Mouse (Mus musculus): Measurements from ENCODE around the gene H2-T3. TPM values are rescaled to one million over a fixed set of nuclear protein-coding genes. Genes with fewer than 3 reads are reported as not detected.
A peak's percentile ranks its signal among the peaks of the same experiment; 100 is the strongest.

H2-T3 gene
- polyA plus RNA-seq, 1 experiment, result 0.64 TPM

DNA sequence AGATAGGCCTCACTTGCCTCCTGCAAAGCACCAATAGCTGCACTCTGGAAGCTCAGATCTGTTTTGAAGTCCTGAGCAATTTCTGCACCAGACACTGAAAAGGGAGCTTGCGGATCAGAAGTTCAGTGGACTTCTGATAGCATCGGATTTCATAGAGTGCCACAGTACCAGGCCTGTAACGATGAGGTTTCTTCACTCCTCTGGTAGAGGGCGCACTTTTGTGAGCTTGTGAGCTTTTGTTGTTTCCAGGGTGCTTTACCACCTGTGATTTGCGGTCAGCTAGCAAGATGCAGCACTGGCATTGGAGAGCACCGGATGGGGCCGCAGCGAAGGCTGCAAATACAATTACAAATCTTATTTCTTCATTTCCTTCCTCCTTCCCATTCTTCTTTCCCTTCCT lies 36.8 kb upstream of the H2-T3 start:
- TF ChIP-seq POLR2A (IDR thresholded peaks at IDR 0.05; ENCODE audit: insufficient read depth, low read length), result no peak
- TF ChIP-seq EP300 (IDR thresholded peaks at IDR 0.05; ENCODE audit: insufficient read depth, low read depth, low read length), result no peak
- no peak for TF ChIP-seq CTCF (IDR thresholded peaks at IDR 0.05; ENCODE audit: low read depth, low read length)
- no peak overlapping the region for H3K9ac ChIP-seq (ENCODE audit: low read depth, poor library complexity, severe bottlenecking)
- no peaks in the 10 kb centered on the region for H3K9me3 ChIP-seq (replicated peaks; ENCODE audit: control insufficient read depth, insufficient read depth, low read length, poor library complexity, severe bottlenecking)
- no peaks in the 10 kb centered on the region for H3K27me3 ChIP-seq (ENCODE audit: control insufficient read depth, insufficient read depth, low read length, poor library complexity, severe bottlenecking)
- no peaks in the 10 kb centered on the region for H3K4me1 ChIP-seq (ENCODE audit: control insufficient read depth, insufficient read depth, low read length)
- no peak overlapping the region for H3K27ac ChIP-seq (ENCODE audit: insufficient read depth, low read length)
- H3K36me3 ChIP-seq (ENCODE audit: control insufficient read depth, insufficient read depth, low read length, poor library complexity, severe bottlenecking), result no peaks in the 10 kb centered on the region
- no peak overlapping the region for H3K4me3 ChIP-seq (ENCODE audit: low read depth, low read length)

DNA sequence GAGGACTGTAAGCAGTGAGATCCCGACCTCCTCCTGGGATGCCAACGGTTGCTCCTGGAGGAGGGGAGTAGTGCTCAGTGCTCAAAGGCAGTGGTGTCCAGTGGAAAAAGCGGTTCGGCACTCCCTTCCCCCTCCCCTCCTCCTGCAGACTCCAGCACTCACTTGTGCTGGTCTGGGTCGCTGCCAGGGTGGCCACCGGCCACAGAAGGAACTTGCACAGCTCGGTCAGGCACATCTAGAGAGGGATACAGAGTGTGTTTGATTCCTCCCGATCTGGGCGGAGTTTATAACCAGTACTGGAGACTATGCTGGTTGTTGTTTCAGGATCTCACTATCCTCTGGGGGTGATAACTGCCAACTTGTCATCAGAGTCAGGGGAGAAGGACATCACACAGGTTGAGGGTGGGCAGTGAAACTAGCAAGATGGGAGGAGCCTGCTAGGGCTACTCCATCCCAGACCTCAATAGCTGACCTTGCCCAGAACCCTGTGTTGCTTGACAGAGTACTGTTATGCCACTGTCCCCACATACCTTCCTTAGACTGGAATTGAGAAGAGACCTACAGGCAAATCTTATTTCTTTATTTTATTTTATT lies 35.2 kb upstream of the H2-T3 start:
- TF ChIP-seq EP300 (IDR thresholded peaks at IDR 0.05; ENCODE audit: insufficient read depth, low read depth, low read length) (no peak), CTCF (IDR thresholded peaks at IDR 0.05; ENCODE audit: low read depth, low read length) (no peak), POLR2A (IDR thresholded peaks at IDR 0.05; ENCODE audit: insufficient read depth, low read length) (no peak)
- Histone ChIP-seq H3K4me1 (ENCODE audit: control insufficient read depth, insufficient read depth, low read length) (no peaks in the 10 kb centered on the region), H3K27me3 (ENCODE audit: control insufficient read depth, insufficient read depth, low read length, poor library complexity, severe bottlenecking) (no peaks in the 10 kb centered on the region), H3K9me3 (replicated peaks; ENCODE audit: control insufficient read depth, insufficient read depth, low read length, poor library complexity, severe bottlenecking) (no peaks in the 10 kb centered on the region), H3K27ac (ENCODE audit: insufficient read depth, low read length) (no peak overlapping the region), H3K4me3 (ENCODE audit: low read depth, low read length) (peak overlapping the region; percentile 31; the same call in 1 of the 2 replicates), H3K36me3 (ENCODE audit: control insufficient read depth, insufficient read depth, low read length, poor library complexity, severe bottlenecking) (no peaks in the 10 kb centered on the region), H3K9ac (ENCODE audit: low read depth, poor library complexity, severe bottlenecking) (no peak overlapping the region)

DNA sequence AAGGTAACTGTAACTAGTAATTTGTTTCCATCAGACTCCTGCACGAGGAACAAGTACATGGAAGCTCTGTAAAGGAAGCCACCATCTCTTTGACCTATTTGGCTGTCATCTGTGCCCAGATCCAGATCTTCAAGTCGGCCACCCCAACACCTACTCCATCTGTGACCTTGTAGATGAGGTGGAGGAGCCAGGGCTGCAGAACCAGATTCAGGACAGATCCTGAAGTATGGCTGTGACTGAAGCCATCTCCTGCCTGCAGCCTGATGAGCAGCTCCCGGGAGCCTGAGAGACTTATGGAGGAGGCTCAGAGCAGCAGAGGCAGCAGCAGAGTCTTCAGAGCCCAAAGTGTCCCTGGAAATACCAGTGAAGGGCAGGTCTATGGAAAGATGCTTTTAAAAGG lies 34.4 kb upstream of the H2-T3 start:
- no peaks in the 10 kb centered on the region for H3K27me3 ChIP-seq (ENCODE audit: control insufficient read depth, insufficient read depth, low read length, poor library complexity, severe bottlenecking)
- no peak for TF ChIP-seq CTCF (IDR thresholded peaks at IDR 0.05; ENCODE audit: low read depth, low read length)
- TF ChIP-seq POLR2A (IDR thresholded peaks at IDR 0.05; ENCODE audit: insufficient read depth, low read length), result no peak
- TF ChIP-seq EP300 (IDR thresholded peaks at IDR 0.05; ENCODE audit: insufficient read depth, low read depth, low read length), result no peak
- H3K27ac ChIP-seq (ENCODE audit: insufficient read depth, low read length), result no peak overlapping the region
- no peaks in the 10 kb centered on the region for H3K4me1 ChIP-seq (ENCODE audit: control insufficient read depth, insufficient read depth, low read length)
- H3K9me3 ChIP-seq (replicated peaks; ENCODE audit: control insufficient read depth, insufficient read depth, low read length, poor library complexity, severe bottlenecking), result no peaks in the 10 kb centered on the region
- no peak overlapping the region for H3K9ac ChIP-seq (ENCODE audit: low read depth, poor library complexity, severe bottlenecking)
- H3K36me3 ChIP-seq (ENCODE audit: control insufficient read depth, insufficient read depth, low read length, poor library complexity, severe bottlenecking), result no peaks in the 10 kb centered on the region
- H3K4me3 ChIP-seq (ENCODE audit: low read depth, low read length), result no peak overlapping the region

DNA sequence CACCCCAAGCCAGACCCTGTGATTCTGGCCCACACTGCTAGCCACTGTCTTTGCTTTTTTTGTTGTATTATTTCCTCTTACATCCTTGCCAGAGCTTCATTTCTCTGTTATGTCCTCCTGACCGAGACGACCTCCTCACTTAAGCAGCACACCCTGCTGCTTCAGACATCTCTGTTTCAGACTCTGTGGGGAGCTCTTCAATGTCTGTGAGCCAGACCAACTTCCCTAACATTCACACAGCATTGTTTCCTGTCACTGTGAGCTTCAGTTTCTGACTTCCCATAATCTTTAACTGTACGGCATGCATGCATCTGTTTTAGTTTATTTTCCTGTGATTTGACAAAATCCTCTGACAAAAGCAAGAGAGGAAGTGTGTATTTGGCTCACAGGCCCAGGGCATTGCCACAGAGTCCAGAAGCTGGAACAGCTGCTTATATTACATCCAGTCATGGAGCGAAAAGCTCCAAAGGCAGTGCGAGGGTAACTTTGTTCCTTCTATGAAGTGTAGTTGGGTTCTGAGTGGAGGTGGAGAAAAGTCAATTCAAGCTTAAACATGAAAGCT lies 28.6 kb upstream of the H2-T3 start:
- no peaks in the 10 kb centered on the region for H3K9me3 ChIP-seq (replicated peaks; ENCODE audit: control insufficient read depth, insufficient read depth, low read length, poor library complexity, severe bottlenecking)
- H3K27me3 ChIP-seq (ENCODE audit: control insufficient read depth, insufficient read depth, low read length, poor library complexity, severe bottlenecking), result peaks cover 10% of the 10 kb centered on the region; the same call in 1 of the 2 replicates
- no peak overlapping the region for H3K4me3 ChIP-seq (ENCODE audit: low read depth, low read length)
- H3K27ac ChIP-seq (ENCODE audit: insufficient read depth, low read length), result no peak overlapping the region
- no peak for TF ChIP-seq POLR2A (IDR thresholded peaks at IDR 0.05; ENCODE audit: insufficient read depth, low read length)
- TF ChIP-seq CTCF (IDR thresholded peaks at IDR 0.05; ENCODE audit: low read depth, low read length), result no peak
- TF ChIP-seq EP300 (IDR thresholded peaks at IDR 0.05; ENCODE audit: insufficient read depth, low read depth, low read length), result no peak
- H3K4me1 ChIP-seq (ENCODE audit: control insufficient read depth, insufficient read depth, low read length), result no peaks in the 10 kb centered on the region
- H3K36me3 ChIP-seq (ENCODE audit: control insufficient read depth, insufficient read depth, low read length, poor library complexity, severe bottlenecking), result no peaks in the 10 kb centered on the region
- H3K9ac ChIP-seq (ENCODE audit: low read depth, poor library complexity, severe bottlenecking), result no peak overlapping the region

DNA sequence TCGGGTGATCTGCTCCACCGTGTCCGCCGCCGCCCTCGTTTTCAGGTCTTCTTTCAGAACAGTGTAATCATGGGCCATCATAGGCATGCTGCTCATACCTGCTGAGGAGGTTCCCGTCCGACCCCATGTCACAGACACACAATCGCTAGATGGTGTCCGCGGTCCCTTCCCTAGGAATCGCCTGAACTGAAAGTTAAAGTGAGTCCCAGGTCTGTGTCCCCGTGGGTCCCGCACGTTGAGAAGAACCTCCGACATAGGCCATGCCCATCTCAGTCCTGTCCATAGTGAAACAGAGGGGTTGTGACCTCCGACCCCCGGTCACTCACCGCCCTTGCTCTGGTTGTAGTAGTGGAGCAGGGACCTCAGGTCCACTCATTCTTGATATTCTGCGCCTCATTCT lies 25.5 kb upstream of the H2-T3 start:
- Histone ChIP-seq H3K27ac (ENCODE audit: insufficient read depth, low read length) (no peak overlapping the region), H3K36me3 (ENCODE audit: control insufficient read depth, insufficient read depth, low read length, poor library complexity, severe bottlenecking) (no peaks in the 10 kb centered on the region), H3K4me3 (ENCODE audit: low read depth, low read length) (peak overlapping the region; percentile 47), H3K9ac (ENCODE audit: low read depth, poor library complexity, severe bottlenecking) (peak overlapping the region; percentile 15; the same call in 1 of the 2 replicates), H3K27me3 (ENCODE audit: control insufficient read depth, insufficient read depth, low read length, poor library complexity, severe bottlenecking) (peaks cover 10% of the 10 kb centered on the region; the same call in 1 of the 2 replicates), H3K9me3 (replicated peaks; ENCODE audit: control insufficient read depth, insufficient read depth, low read length, poor library complexity, severe bottlenecking) (no peaks in the 10 kb centered on the region), H3K4me1 (ENCODE audit: control insufficient read depth, insufficient read depth, low read length) (no peaks in the 10 kb centered on the region)
- TF ChIP-seq POLR2A (IDR thresholded peaks at IDR 0.05; ENCODE audit: insufficient read depth, low read length) (no peak), CTCF (IDR thresholded peaks at IDR 0.05; ENCODE audit: low read depth, low read length) (no peak), EP300 (IDR thresholded peaks at IDR 0.05; ENCODE audit: insufficient read depth, low read depth, low read length) (no peak)

DNA sequence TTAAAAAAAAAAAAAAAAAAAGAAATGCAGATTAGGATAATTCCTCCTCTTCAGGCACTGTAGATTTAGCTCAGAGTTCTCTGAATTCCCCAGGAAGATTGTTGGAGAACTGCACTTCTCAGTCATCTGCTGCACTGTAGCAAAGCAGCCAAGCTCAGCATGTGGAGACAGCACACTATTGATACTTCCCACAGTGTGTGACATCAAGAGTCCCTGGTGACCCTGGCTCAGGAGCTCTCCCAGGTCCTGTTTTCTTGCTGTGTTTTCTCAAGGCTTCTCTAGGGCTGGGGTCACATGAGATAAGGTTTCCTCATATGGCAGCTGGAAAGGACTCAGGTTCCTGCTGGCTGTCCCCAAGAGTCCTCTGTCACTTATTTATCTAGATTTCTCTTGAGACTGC lies 16.8 kb upstream of the H2-T3 start:
- H3K4me3 ChIP-seq (ENCODE audit: low read depth, low read length), result no peak overlapping the region
- peaks cover 2% of the 10 kb centered on the region for H3K27me3 ChIP-seq (ENCODE audit: control insufficient read depth, insufficient read depth, low read length, poor library complexity, severe bottlenecking)
- H3K4me1 ChIP-seq (ENCODE audit: control insufficient read depth, insufficient read depth, low read length), result no peaks in the 10 kb centered on the region
- no peak overlapping the region for H3K27ac ChIP-seq (ENCODE audit: insufficient read depth, low read length)
- no peaks in the 10 kb centered on the region for H3K36me3 ChIP-seq (ENCODE audit: control insufficient read depth, insufficient read depth, low read length, poor library complexity, severe bottlenecking)
- TF ChIP-seq POLR2A (IDR thresholded peaks at IDR 0.05; ENCODE audit: insufficient read depth, low read length) (no peak), CTCF (IDR thresholded peaks at IDR 0.05; ENCODE audit: low read depth, low read length) (no peak), EP300 (IDR thresholded peaks at IDR 0.05; ENCODE audit: insufficient read depth, low read depth, low read length) (no peak)
- H3K9me3 ChIP-seq (replicated peaks; ENCODE audit: control insufficient read depth, insufficient read depth, low read length, poor library complexity, severe bottlenecking), result no peaks in the 10 kb centered on the region
- no peak overlapping the region for H3K9ac ChIP-seq (ENCODE audit: low read depth, poor library complexity, severe bottlenecking)

Data from ES-Bruce4 (cell line).